Mouse (Mus musculus) CH12.LX (cell line): ENCODE measurements around the gene Adam12. TPM values are rescaled to one million over a fixed set of nuclear protein-coding genes. Genes with fewer than 3 reads are reported as not detected.

Source experiments
- DNase-seq: peaks from one replicate; pipeline ENCODE4 v3.0.0-alpha.2; 2013; ENCODE audit errors: extremely low read depth
- H3K27ac ChIP-seq: 2 replicates; pipeline ENCODE4 v1.5.1; 2012; ENCODE audit warnings: low read depth, mild to moderate bottlenecking, control low read depth, moderate library complexity; ENCODE audit not compliant: insufficient read depth
- H3K27me3 ChIP-seq: replicated peaks from 2 replicates; pipeline ENCODE3; 2012; ENCODE audit warnings: inconsistent platforms
- H3K36me3 ChIP-seq, 2 experiments: replicated peaks in 1 of 2; 2 replicates each; pipeline versions ENCODE3 to v1.6.1; 2012; ENCODE audit warnings: inconsistent platforms in 1 of 2, low read length in 1 of 2, mild to moderate bottlenecking in 1 of 2, mixed read lengths in 1 of 2, moderate library complexity in 1 of 2; ENCODE audit not compliant: control insufficient read depth in 1 of 2, insufficient read depth in 1 of 2
- H3K4me1 ChIP-seq, 2 experiments: 2 replicates each; pipeline ENCODE4 v1.6.1; 2012; ENCODE audit warnings: inconsistent platforms in 1 of 2, moderate library complexity in 1 of 2; ENCODE audit not compliant: insufficient read depth in 2 of 2, control insufficient read depth in 1 of 2
- H3K4me2 ChIP-seq: 2 replicates; pipeline ENCODE4 v1.6.1; 2012; ENCODE audit warnings: low read depth, mild to moderate bottlenecking, control low read depth; ENCODE audit not compliant: poor library complexity, insufficient read depth, severe bottlenecking
- H3K4me3 ChIP-seq, 3 experiments: fragments of 150-350 bp in 1 of 3; sonication (generic) in 1 of 3; replicated peaks in 1 of 3; 2 replicates each; pipeline versions ENCODE3 to v1.5.1; 2011 to 2012; ENCODE audit warnings: low read depth in 2 of 3, low read length in 2 of 3, mild to moderate bottlenecking in 2 of 3, moderate library complexity in 2 of 3, control low read depth in 1 of 3, improper control_type of control experiment in 1 of 3, inconsistent platforms in 1 of 3, mixed read lengths in 1 of 3; ENCODE audit not compliant: poor library complexity in 1 of 3
- H3K79me2 ChIP-seq: replicated peaks from 2 replicates; pipeline ENCODE4 v1.6.1; 2012; ENCODE audit warnings: mild to moderate bottlenecking, moderate library complexity; ENCODE audit not compliant: control insufficient read depth, poor library complexity, insufficient read depth, severe bottlenecking; ENCODE audit errors: extremely low read depth
- H3K9ac ChIP-seq: 2 replicates; pipeline ENCODE4 v1.6.1; 2012; ENCODE audit warnings: low read depth, mild to moderate bottlenecking, control low read depth, moderate library complexity; ENCODE audit not compliant: insufficient read depth
- H3K9me3 ChIP-seq: replicated peaks from 2 replicates; pipeline ENCODE3; 2012; ENCODE audit warnings: low read length, inconsistent platforms, mixed read lengths
- BHLHE40 ChIP-seq: IDR thresholded peaks from 2 replicates; pipeline ENCODE4 v1.6.1; 2011; ENCODE audit warnings: mild to moderate bottlenecking, low read depth, low read length, improper control_type of control experiment
- CHD1 ChIP-seq: IDR thresholded peaks from 2 replicates; pipeline ENCODE4 v1.6.1; 2012; ENCODE audit warnings: low read depth, low read length, improper control_type of control experiment, inconsistent platforms
- CHD2 ChIP-seq: IDR thresholded peaks from 2 replicates; pipeline ENCODE4 v1.6.1; 2011; ENCODE audit warnings: low read length, improper control_type of control experiment
- CTCF ChIP-seq, 2 experiments: IDR thresholded peaks in 1 of 2; conservative IDR thresholded peaks in 1 of 2; 2 replicates each; pipeline ENCODE4 v1.5.1; 2011 to 2012; ENCODE audit warnings: low read depth in 2 of 2, low read length in 2 of 2, improper control_type of control experiment in 1 of 2, inconsistent platforms in 1 of 2, mild to moderate bottlenecking in 1 of 2, moderate library complexity in 1 of 2
- E2F4 ChIP-seq: IDR thresholded peaks from 2 replicates; pipeline ENCODE4 v1.6.1; 2011; ENCODE audit warnings: low read depth, low read length, improper control_type of control experiment; ENCODE audit not compliant: insufficient replicate concordance
- ELF1 ChIP-seq: IDR thresholded peaks from 2 replicates; pipeline ENCODE4 v1.6.1; 2014; ENCODE audit warnings: low read depth, mild to moderate bottlenecking, inconsistent platforms, low read length, improper control_type of control experiment
- ETS1 ChIP-seq: conservative IDR thresholded peaks from 2 replicates; pipeline ENCODE4 v1.6.1; 2012; ENCODE audit warnings: low read depth, mild to moderate bottlenecking, inconsistent platforms, low read length, improper control_type of control experiment, moderate library complexity
- HCFC1 ChIP-seq: IDR thresholded peaks from 2 replicates; pipeline ENCODE4 v1.6.1; 2012; ENCODE audit warnings: low read depth, mild to moderate bottlenecking, inconsistent platforms, low read length, improper control_type of control experiment
- KAT2A ChIP-seq: IDR thresholded peaks from 2 replicates; pipeline ENCODE4 v1.6.1; 2012; ENCODE audit warnings: low read length, improper control_type of control experiment, inconsistent platforms; ENCODE audit not compliant: insufficient replicate concordance
- MAX ChIP-seq: IDR thresholded peaks from 2 replicates; pipeline ENCODE4 v1.6.1; 2011; ENCODE audit warnings: low read length, improper control_type of control experiment
- MAZ ChIP-seq: IDR thresholded peaks from 2 replicates; pipeline ENCODE4 v1.6.1; 2012; ENCODE audit warnings: low read depth, mild to moderate bottlenecking, inconsistent platforms, low read length, improper control_type of control experiment, moderate library complexity
- MEF2A ChIP-seq: IDR thresholded peaks from 2 replicates; pipeline ENCODE4 v1.6.1; 2014; ENCODE audit warnings: low read depth, mild to moderate bottlenecking, inconsistent platforms, low read length, improper control_type of control experiment, borderline replicate concordance
- MXI1 ChIP-seq: IDR thresholded peaks from 2 replicates; pipeline ENCODE4 v1.6.1; 2011; ENCODE audit warnings: mild to moderate bottlenecking, low read depth, low read length, improper control_type of control experiment
- MYC ChIP-seq: IDR thresholded peaks from 2 replicates; pipeline ENCODE4 v1.6.1; 2011; ENCODE audit warnings: low read depth, mild to moderate bottlenecking, improper control_type of control experiment, low read length
- NELFE ChIP-seq: IDR thresholded peaks from 2 replicates; pipeline ENCODE4 v1.6.1; 2011; ENCODE audit warnings: low read depth, low read length, improper control_type of control experiment
- NRF1 ChIP-seq: IDR thresholded peaks from 2 replicates; pipeline ENCODE4 v1.6.1; 2014; ENCODE audit warnings: low read depth, mild to moderate bottlenecking, inconsistent platforms, low read length, improper control_type of control experiment, moderate library complexity
- RAD21 ChIP-seq: IDR thresholded peaks from 2 replicates; pipeline ENCODE4 v1.6.1; 2011; ENCODE audit warnings: low read depth, mild to moderate bottlenecking, low read length, improper control_type of control experiment, moderate library complexity
- RCOR1 ChIP-seq: conservative IDR thresholded peaks from 2 replicates; pipeline ENCODE4 v1.6.1; 2012; ENCODE audit warnings: low read depth, mild to moderate bottlenecking, inconsistent platforms, low read length, improper control_type of control experiment
- SIN3A ChIP-seq: IDR thresholded peaks from 2 replicates; pipeline ENCODE4 v1.6.1; 2012; ENCODE audit warnings: low read length, improper control_type of control experiment, inconsistent platforms
- TBP ChIP-seq: conservative IDR thresholded peaks from 2 replicates; pipeline ENCODE4 v1.6.1; 2011; ENCODE audit warnings: low read depth, low read length, improper control_type of control experiment
- TCF12 ChIP-seq: IDR thresholded peaks from 2 replicates; pipeline ENCODE4 v1.6.1; 2014; ENCODE audit warnings: low read depth, mild to moderate bottlenecking, inconsistent platforms, low read length, improper control_type of control experiment
- UBTF ChIP-seq: IDR thresholded peaks from 2 replicates; pipeline ENCODE4 v1.6.1; 2012; ENCODE audit warnings: low read depth, mild to moderate bottlenecking, inconsistent platforms, low read length, improper control_type of control experiment, moderate library complexity
- USF1 ChIP-seq: IDR thresholded peaks from 2 replicates; pipeline ENCODE4 v1.6.1; 2014; ENCODE audit warnings: low read depth, mild to moderate bottlenecking, inconsistent platforms, low read length, improper control_type of control experiment
- ZC3H11A ChIP-seq: IDR thresholded peaks from 2 replicates; pipeline ENCODE4 v1.6.1; 2012; ENCODE audit warnings: low read depth, mild to moderate bottlenecking, inconsistent platforms, low read length, improper control_type of control experiment
- ZKSCAN1 ChIP-seq: IDR thresholded peaks from 2 replicates; pipeline ENCODE4 v1.6.1; 2012; ENCODE audit warnings: low read depth, inconsistent platforms, low read length, improper control_type of control experiment, borderline replicate concordance
- ZNF384 ChIP-seq: IDR thresholded peaks from 2 replicates; pipeline ENCODE4 v1.6.1; 2012; ENCODE audit warnings: low read depth, low read length, improper control_type of control experiment, inconsistent platforms
- dilution Hi-C: fragments of 300-500 bp; cut with MboI; formaldehyde crosslinking; loops from 2 replicates; pipeline ENCODE4 v1.14.3; 2020; ENCODE audit warnings: low sequenced_read_pairs; ENCODE audit not compliant: extremely low pct_unique_long_range_greater_than_20kb, extremely low pct_ligation_motif_present
- in situ Hi-C: fragments of 300-500 bp; cut with MboI; formaldehyde crosslinking; loops from 3 replicates; pipeline ENCODE4 v1.14.3; 2019; ENCODE audit warnings: low sequenced_read_pairs, low pct_ligation_motif_present, low pct_unique_long_range_greater_than_20kb, mixed read lengths
- polyA plus RNA-seq: library from polyadenylated mRNA; unstranded; fragments of >175 nt; gene quantifications from 2 replicates; pipeline ENCODE4 v1.2.1, GENCODE M21; 2012; ENCODE audit warnings: low read depth; ENCODE audit not compliant: insufficient read length
- total RNA-seq, 2 experiments: library from RNA; depleted of rRNA; stranded (reverse); fragments of 300-350 nt in 1 of 2; fragments of >200 nt in 1 of 2; gene quantifications; 2 replicates each; pipeline ENCODE4 v1.2.3; 2012 to 2014

The Adam12 gene
- total and polyA plus RNA-seq, 3 experiments, result not detected

DNA sequence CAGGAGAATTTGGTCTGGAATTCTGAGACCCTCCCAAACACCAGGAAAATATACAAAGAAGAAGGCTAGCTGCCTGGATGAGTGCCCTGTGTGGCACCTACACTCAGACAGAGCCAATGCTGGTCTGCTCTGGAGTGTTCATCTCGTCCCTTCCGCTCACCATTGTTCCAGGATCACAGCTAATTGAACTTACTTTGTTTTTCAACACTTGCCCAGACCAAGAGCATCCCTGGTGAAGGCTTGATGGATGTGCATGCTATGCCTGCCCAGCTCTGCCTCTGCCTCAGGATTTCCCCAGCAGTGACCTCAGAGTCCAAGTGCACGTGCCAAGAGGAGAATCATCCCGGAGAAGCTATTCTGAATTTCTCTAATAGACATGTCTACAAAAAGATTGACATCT is 9.3 kb upstream of the Adam12 start:
- dilution Hi-C loops, result no loop called here
- H3K27me3 ChIP-seq, result no peaks in the 10 kb centered on the region
- H3K9me3 ChIP-seq, result peaks cover 72% of the 10 kb centered on the region
- no peak overlapping the region for H3K9ac ChIP-seq
- in situ Hi-C loops, result no loop called here
- H3K4me2 ChIP-seq, result no peak overlapping the region
- H3K4me1 ChIP-seq, result no peaks in the 10 kb centered on the region
- TF ChIP-seq USF1 (no peak), E2F4 (no peak), MEF2A (no peak), MAX (no peak), RCOR1 (no peak), ZNF384 (no peak), BHLHE40 (no peak), NELFE (no peak), HCFC1 (no peak), MAZ (no peak), MXI1 (no peak), RAD21 (no peak), SIN3A (no peak), CTCF (conservative IDR thresholded peaks at IDR 0.05 in 1 of 2, IDR thresholded peaks at IDR 0.05 in 1 of 2; ENCODE audit: low read depth in 2 of 2, low read length in 2 of 2) (no peak), UBTF (no peak), ELF1 (no peak), ETS1 (no peak), TBP (no peak), CHD2 (no peak), TCF12 (no peak)
- H3K36me3 ChIP-seq, result no peaks in the 10 kb centered on the region
- DNase-seq, result no peak
- no peak overlapping the region for H3K4me3 ChIP-seq
- H3K79me2 ChIP-seq, result no peaks in the 10 kb centered on the region
- no peak overlapping the region for H3K27ac ChIP-seq

GRCm38 (mm10) chr7:134240579-134240978 is 8.6 kb upstream of the Adam12 start:
- Histone ChIP-seq H3K27ac (no peak overlapping the region), H3K9ac (no peak overlapping the region), H3K36me3 (no peaks in the 10 kb centered on the region), H3K79me2 (no peaks in the 10 kb centered on the region), H3K4me3 (no peak overlapping the region), H3K4me2 (no peak overlapping the region)
- no peak for TF ChIP-seq MYC
- TF ChIP-seq RCOR1, result no peak
- no peak for TF ChIP-seq USF1
- TF ChIP-seq BHLHE40, result no peak
- no peak for TF ChIP-seq NELFE
- no peak for TF ChIP-seq CTCF (conservative IDR thresholded peaks at IDR 0.05 in 1 of 2, IDR thresholded peaks at IDR 0.05 in 1 of 2; ENCODE audit: low read depth in 2 of 2, low read length in 2 of 2)
- TF ChIP-seq CHD1, result no peak
- no peak for TF ChIP-seq MEF2A
- no peak for TF ChIP-seq KAT2A
- no peak for TF ChIP-seq MAX
- no peak for TF ChIP-seq ZC3H11A
- TF ChIP-seq NRF1, result no peak
- no peak for TF ChIP-seq ZKSCAN1
- TF ChIP-seq, all 38 proteins: peak for 0
- Histone ChIP-seq H3K4me1 (no peaks in the 10 kb centered on the region), H3K9me3 (peaks cover 69% of the 10 kb centered on the region), H3K27me3 (no peaks in the 10 kb centered on the region)
- in situ Hi-C loops, result no loop called here
- no peak for DNase-seq
- dilution Hi-C loops, result no loop called here
